Mouse (Mus musculus) megakaryocyte, embryonic 14.5 days (primary cell): Measurements from ENCODE around the gene Med21. TPM values are rescaled to one million over a fixed set of nuclear protein-coding genes. Genes with fewer than 3 reads are reported as not detected.

Source experiments
- H3K27me3 ChIP-seq: replicated peaks from 2 replicates; pipeline ENCODE3; 2012; ENCODE audit warnings: inconsistent platforms
- H3K36me3 ChIP-seq: replicated peaks from 2 replicates; pipeline ENCODE3; 2012; ENCODE audit warnings: low read length, inconsistent platforms, mixed read lengths
- H3K4me1 ChIP-seq: 2 replicates; pipeline ENCODE4 v1.6.1; 2012; ENCODE audit warnings: inconsistent platforms
- H3K4me3 ChIP-seq: replicated peaks from 2 replicates; pipeline ENCODE3; 2012; ENCODE audit warnings: moderate library complexity, mild to moderate bottlenecking, inconsistent platforms
- H3K9me3 ChIP-seq: 2 replicates; pipeline ENCODE4 v1.6.1; 2012; ENCODE audit warnings: inconsistent platforms
- FLI1 ChIP-seq: IDR thresholded peaks from 2 replicates; pipeline ENCODE4 v1.6.1; 2012; ENCODE audit warnings: low read length, inconsistent platforms, mixed read lengths
- GATA1 ChIP-seq: IDR thresholded peaks from 3 replicates; pipeline ENCODE4 v1.6.1; 2012; ENCODE audit warnings: mixed read lengths, low read length, inconsistent platforms, borderline replicate concordance
- polyA plus RNA-seq: library from polyadenylated mRNA; stranded (reverse); fragments of >175 nt; gene quantifications from 2 replicates; pipeline ENCODE4 v1.2.3, GENCODE M21; 2012; ENCODE audit warnings: low replicate concordance; ENCODE audit not compliant: insufficient read depth

Med21 gene
- polyA plus RNA-seq, 1 experiment, result 4.1 TPM

DNA sequence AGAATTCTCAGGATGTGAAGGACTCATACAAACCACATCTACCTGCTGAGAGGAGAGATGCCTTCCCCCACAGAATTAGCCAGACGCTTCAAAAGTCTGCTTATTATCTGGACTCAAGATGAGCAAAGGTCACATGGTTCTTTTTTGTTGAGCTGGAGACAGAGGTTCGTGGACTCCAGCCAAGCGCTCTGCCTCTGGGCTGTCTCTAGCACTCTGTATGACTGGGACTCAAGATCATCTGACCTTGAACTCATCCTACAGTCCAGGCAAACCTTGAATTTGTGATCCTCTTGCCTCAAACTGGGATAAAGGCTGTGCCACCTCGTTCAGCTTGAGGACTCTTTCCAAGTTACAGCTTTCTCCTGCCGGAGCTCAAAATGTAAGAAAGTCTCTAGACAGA is 21.8 kb downstream of the Med21 start:
- no peaks in the 10 kb centered on the region for H3K27me3 ChIP-seq
- no peaks in the 10 kb centered on the region for H3K36me3 ChIP-seq
- peaks cover 56% of the 10 kb centered on the region for H3K4me1 ChIP-seq
- no peaks in the 10 kb centered on the region for H3K9me3 ChIP-seq
- TF ChIP-seq GATA1 (no peak), FLI1 (no peak)
- H3K4me3 ChIP-seq, result no peak overlapping the region

DNA sequence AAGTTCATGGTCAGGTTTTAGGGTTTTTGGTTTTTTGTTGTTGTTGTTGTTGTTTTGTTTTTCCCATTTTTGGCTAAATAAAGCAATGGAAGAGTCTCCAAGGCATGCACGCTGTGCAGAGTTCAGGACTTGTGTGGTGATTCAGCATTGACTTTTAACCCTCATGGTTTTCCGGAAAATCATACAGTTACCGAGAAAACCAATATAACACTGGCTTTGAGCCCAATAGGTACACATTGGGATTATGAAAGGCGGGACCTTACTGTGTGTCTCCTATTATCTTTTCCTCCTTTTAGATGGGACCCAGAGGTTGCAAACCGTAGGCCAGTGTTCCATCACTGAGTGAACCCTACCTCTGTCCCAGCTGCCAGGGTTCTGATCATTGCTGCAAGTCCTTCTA is 22.6 kb downstream of the Med21 start:
- Histone ChIP-seq H3K27me3 (no peaks in the 10 kb centered on the region), H3K36me3 (no peaks in the 10 kb centered on the region), H3K4me1 (peaks cover 63% of the 10 kb centered on the region), H3K9me3 (no peaks in the 10 kb centered on the region; the same call in 1 of the 2 replicates), H3K4me3 (no peak overlapping the region)
- no peak for TF ChIP-seq FLI1
- no peak for TF ChIP-seq GATA1

DNA sequence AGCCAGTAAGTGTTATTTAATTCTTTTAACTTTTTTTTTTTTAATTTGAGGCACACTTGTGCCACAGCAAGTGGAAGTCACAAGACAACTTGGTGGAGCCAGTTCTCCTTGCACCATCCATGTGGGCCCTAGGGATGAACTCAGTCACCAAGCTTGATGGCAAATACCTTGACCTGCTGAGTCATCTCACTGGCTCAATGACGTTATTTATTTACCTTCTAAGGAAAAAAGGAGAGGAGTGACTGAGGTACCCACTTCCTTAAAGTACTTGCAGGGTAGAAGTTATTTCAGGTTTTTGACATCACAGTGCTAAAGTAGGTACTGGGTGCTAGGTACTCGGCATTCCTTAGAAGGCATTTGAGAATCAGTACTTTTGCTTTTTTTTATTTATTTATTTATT is 23.1 kb downstream of the Med21 start:
- H3K4me3 ChIP-seq, result no peak overlapping the region
- peaks cover 5% of the 10 kb centered on the region for H3K36me3 ChIP-seq
- H3K4me1 ChIP-seq, result peaks cover 66% of the 10 kb centered on the region
- TF ChIP-seq GATA1 (no peak), FLI1 (no peak)
- H3K27me3 ChIP-seq, result no peaks in the 10 kb centered on the region
- H3K9me3 ChIP-seq, result peaks cover 5% of the 10 kb centered on the region

GRCm38 (mm10) chr6:146666811-146667210 is 24.5 kb downstream of the Med21 start:
- no peaks in the 10 kb centered on the region for H3K27me3 ChIP-seq
- peaks cover 6% of the 10 kb centered on the region for H3K9me3 ChIP-seq
- H3K36me3 ChIP-seq, result peaks cover 6% of the 10 kb centered on the region
- no peak overlapping the region for H3K4me3 ChIP-seq
- peaks cover 60% of the 10 kb centered on the region for H3K4me1 ChIP-seq
- no peak for TF ChIP-seq GATA1
- TF ChIP-seq FLI1, result no peak

DNA sequence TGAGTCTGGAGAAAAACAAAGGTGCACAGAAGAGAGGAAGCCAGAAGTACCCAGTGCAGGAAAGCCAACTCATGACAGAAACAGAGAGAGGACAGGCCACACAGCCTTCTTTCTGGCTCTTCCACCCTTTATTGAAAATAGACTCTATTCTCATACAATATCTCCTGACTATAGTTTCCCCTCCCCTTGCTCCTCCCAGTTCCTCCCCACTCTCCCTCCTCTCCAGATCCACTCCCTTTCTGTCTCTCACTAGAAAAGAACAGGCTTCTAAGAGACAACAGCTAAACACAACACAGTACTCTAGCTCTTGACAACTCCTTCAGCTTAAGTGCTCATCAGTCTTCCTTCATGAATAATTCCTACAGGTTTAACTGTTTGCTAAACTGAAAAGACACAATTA is 26.3 kb downstream of the Med21 start:
- H3K4me3 ChIP-seq, result peak overlapping the region; percentile 8
- peaks cover 55% of the 10 kb centered on the region for H3K4me1 ChIP-seq
- H3K36me3 ChIP-seq, result peaks cover 6% of the 10 kb centered on the region
- TF ChIP-seq GATA1 (no peak), FLI1 (no peak)
- H3K9me3 ChIP-seq, result peaks cover 6% of the 10 kb centered on the region
- H3K27me3 ChIP-seq, result no peaks in the 10 kb centered on the region

GRCm38 (mm10) chr6:146670956-146671855 is 28.9 kb downstream of the Med21 start:
- Histone ChIP-seq H3K36me3 (peaks cover 6% of the 10 kb centered on the region), H3K27me3 (no peaks in the 10 kb centered on the region), H3K4me3 (no peak overlapping the region), H3K9me3 (peaks cover 6% of the 10 kb centered on the region), H3K4me1 (peaks cover 69% of the 10 kb centered on the region)
- TF ChIP-seq FLI1, result no peak

DNA sequence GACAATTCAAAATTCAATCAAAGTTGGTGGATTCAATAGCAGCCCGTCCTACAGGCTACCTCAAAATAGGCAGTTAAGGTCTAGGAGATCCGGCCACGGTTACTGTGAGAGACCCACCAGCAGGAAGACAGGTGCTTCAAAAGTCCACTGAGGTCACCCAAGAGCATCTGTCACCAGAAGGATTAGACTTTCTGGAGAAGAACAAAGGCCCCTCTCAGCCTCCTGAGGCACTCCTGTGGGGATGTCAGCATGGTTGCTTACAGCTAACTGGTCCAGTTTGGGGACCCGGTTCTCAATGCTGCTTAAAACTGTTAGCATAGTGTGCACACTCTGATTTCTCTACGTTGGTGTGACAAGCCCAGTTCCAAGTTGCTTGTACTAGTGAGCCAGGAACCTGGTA is 29.8 kb downstream of the Med21 start:
- Histone ChIP-seq H3K4me1 (peaks cover 60% of the 10 kb centered on the region), H3K27me3 (no peaks in the 10 kb centered on the region), H3K4me3 (no peak overlapping the region), H3K9me3 (peaks cover 6% of the 10 kb centered on the region), H3K36me3 (peaks cover 6% of the 10 kb centered on the region)
- TF ChIP-seq GATA1 (no peak), FLI1 (no peak)

GRCm38 (mm10) chr6:146673696-146674095 is 31.3 kb downstream of the Med21 start:
- Histone ChIP-seq H3K36me3 (peaks cover 6% of the 10 kb centered on the region), H3K4me3 (no peak overlapping the region), H3K4me1 (peaks cover 60% of the 10 kb centered on the region), H3K9me3 (peaks cover 6% of the 10 kb centered on the region), H3K27me3 (no peaks in the 10 kb centered on the region)
- no peak for TF ChIP-seq GATA1
- no peak for TF ChIP-seq FLI1

DNA sequence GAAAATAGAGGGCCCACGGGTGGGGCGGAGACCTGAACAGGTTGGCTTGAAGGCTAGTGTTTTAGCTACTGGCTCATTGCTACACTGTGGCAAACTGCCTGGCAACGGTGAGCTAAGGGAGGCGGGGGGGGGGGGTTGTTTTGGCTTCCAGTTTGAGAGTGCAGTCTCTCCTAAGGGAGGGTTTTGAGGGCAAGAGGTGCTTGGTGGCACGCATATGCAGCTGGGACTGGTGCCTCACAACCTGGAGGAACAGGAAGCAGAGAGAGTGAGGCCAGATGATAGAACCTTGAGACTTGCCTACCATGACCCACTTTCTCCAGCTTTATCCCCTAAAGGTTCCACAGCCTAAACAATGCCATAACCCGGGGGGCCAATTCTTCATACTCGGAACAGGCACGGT is 32.1 kb downstream of the Med21 start:
- H3K4me1 ChIP-seq, result peaks cover 60% of the 10 kb centered on the region
- H3K4me3 ChIP-seq, result peak overlapping the region; percentile 57
- TF ChIP-seq FLI1 (no peak), GATA1 (no peak)
- H3K27me3 ChIP-seq, result no peaks in the 10 kb centered on the region
- H3K9me3 ChIP-seq, result peaks cover 12% of the 10 kb centered on the region
- peaks cover 6% of the 10 kb centered on the region for H3K36me3 ChIP-seq

- Histone ChIP-seq H3K4me1 (peaks cover 57% of the 10 kb centered on the region), H3K27me3 (no peaks in the 10 kb centered on the region), H3K4me3 (peak overlapping the region; percentile 57), H3K9me3 (peaks cover 17% of the 10 kb centered on the region), H3K36me3 (peaks cover 10% of the 10 kb centered on the region)
- TF ChIP-seq GATA1, result no peak
- TF ChIP-seq FLI1, result no peak
Measured at GRCm38 (mm10) chr6:146674881-146675536, 32.7 kb downstream of the Med21 start.
